Mouse (Mus musculus): ENCODE measurements around the gene Nos1ap.

The Nos1ap gene

GRCm38 (mm10) chr1:170254893-170255559 is 334.6 kb downstream of the Nos1ap start:
- no peak for DNase-seq

Data from right cerebral cortex, postnatal 14 days (tissue).